Mouse (Mus musculus) stomach, embryonic 14.5 days (tissue): ENCODE results near the gene Hsfy2. TPM values are rescaled to one million over a fixed set of nuclear protein-coding genes. Genes with fewer than 3 reads are reported as not detected.

Source experiments
- ATAC-seq: fragments of 200-750 bp; cut with Nextera tagmentation; 2 replicates; pipeline ENCODE4 v1.8.0; 2017; ENCODE audit warnings: low read depth, moderate TSS enrichment; ENCODE audit not compliant: insufficient number of reproducible peaks, insufficient read depth, low FRiP score
- H3K27ac ChIP-seq: fragments of 300-500 bp; sonication (generic); 2 replicates; pipeline ENCODE4 v1.5.1; 2014; ENCODE audit warnings: mild to moderate bottlenecking, low read length, moderate library complexity, mixed read lengths
- H3K27me3 ChIP-seq: fragments of 300-500 bp; sonication (generic); 2 replicates; pipeline ENCODE4 v1.6.1; 2014; ENCODE audit warnings: low read length, control low read depth, mixed read lengths; ENCODE audit not compliant: control insufficient read depth, insufficient read depth
- H3K36me3 ChIP-seq: fragments of 300-500 bp; sonication (generic); 2 replicates; pipeline ENCODE4 v1.6.1; 2014; ENCODE audit warnings: mild to moderate bottlenecking, control low read depth, low read length, moderate library complexity, mixed read lengths; ENCODE audit not compliant: control insufficient read depth, insufficient read depth
- H3K4me1 ChIP-seq: fragments of 300-500 bp; sonication (generic); 2 replicates; pipeline ENCODE4 v1.6.1; 2014; ENCODE audit warnings: low read length, control low read depth, mixed read lengths; ENCODE audit not compliant: control insufficient read depth, insufficient read depth
- H3K4me2 ChIP-seq: fragments of 300-500 bp; sonication (generic); replicated peaks from 2 replicates; pipeline ENCODE4 v1.6.1; 2014; ENCODE audit warnings: low read depth, low read length, control low read depth
- H3K4me3 ChIP-seq: fragments of 300-500 bp; sonication (generic); 2 replicates; pipeline ENCODE4 v1.5.1; 2014; ENCODE audit warnings: low read depth, low read length, control low read depth
- H3K9ac ChIP-seq: fragments of 300-500 bp; sonication (generic); replicated peaks from 2 replicates; pipeline ENCODE4 v1.6.1; 2014; ENCODE audit warnings: low read depth, mild to moderate bottlenecking, control low read depth, low read length, moderate library complexity, mixed read lengths
- H3K9me3 ChIP-seq: fragments of 300-500 bp; sonication (generic); 2 replicates; pipeline ENCODE4 v1.6.1; 2016; ENCODE audit warnings: low read depth, low read length, control low read depth; ENCODE audit not compliant: control insufficient read depth
- WGBS: fragments of 180-500 bp; shearing (Covaris S2); extraction: QIAGEN DNeasy Blood & Tissue Kit; methylation state at CpG from one replicate; pipeline ENCODE4 v1.1.7; 2014; 5-methylcytosine and 5-hydroxymethylcytosine counted together
- polyA plus RNA-seq: library from polyadenylated mRNA; unstranded; fragments of >200 nt; fragmentation: Nextera tagmentation; extraction: Ambion mirVana; gene quantifications from 2 replicates; pipeline ENCODE4 v1.2.1, GENCODE M21; 2014

Hsfy2 gene
- not detected in 2 replicates for polyA plus RNA-seq

DNA sequence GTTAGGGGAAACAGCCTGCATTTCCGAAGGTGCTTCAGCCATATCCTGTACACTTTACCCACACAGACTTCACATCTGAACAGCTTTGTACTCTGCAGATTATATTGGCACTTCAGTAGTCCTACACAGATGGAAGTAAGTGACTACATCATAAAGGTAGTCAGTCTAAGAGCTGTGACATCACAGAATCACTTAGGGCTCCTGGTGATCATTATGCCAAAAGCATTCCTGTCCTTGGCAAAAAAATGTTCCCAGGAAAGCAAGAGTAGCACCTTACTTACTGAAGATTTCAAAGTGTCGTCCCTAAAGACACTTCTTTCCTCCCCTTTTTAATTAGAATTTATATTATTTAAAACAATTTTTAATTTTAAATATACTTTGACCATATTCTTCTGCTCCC is at the start of gene Hsfy2:
Hsfy2 (minus strand) TSS at position 101 of the 400 bp plus-strand sequence.
- no peaks in the 10 kb centered on the region for H3K4me1 ChIP-seq
- no peak for ATAC-seq
- H3K27me3 ChIP-seq = no peaks in the 10 kb centered on the region
- WGBS = 74% methylated on average over 2 of the region's 2 CpGs
- H3K4me2 ChIP-seq = no peak within 1 kb of the TSS
- no peaks in the 10 kb centered on the region for H3K36me3 ChIP-seq
- no peaks in the 10 kb centered on the region for H3K9me3 ChIP-seq
- no peak within 1 kb of the TSS for H3K27ac ChIP-seq
- no peak within 1 kb of the TSS for H3K9ac ChIP-seq
- H3K4me3 ChIP-seq = no peak within 1 kb of the TSS

DNA sequence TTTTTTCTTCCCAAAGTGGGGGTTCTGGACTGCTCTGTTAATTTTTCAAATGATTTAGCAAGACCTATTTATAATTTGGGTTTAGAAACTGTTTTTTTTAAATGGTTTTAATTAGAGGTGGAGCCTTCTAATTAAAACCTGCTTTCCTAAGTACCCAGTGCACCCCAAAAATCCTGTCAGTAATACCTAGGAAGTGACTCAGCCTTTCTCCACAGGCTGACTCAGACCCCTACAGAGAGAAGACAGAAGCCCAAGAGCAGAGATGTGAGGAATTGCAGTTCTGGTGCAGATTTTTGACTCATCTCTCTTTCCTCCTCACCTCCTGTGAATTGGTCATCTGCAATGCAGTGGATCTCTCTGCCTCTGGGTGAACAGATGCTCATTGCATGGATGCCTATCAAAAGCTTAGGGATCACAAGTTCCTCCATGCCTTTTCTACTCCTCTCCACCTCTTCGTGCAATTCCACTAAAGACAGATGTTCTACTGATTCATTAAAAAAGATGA is 47.9 kb upstream of the Hsfy2 start:
- no peak overlapping the region for H3K4me2 ChIP-seq
- H3K4me3 ChIP-seq = no peak overlapping the region
- no peaks in the 10 kb centered on the region for H3K4me1 ChIP-seq
- no peak overlapping the region for H3K9ac ChIP-seq
- H3K27ac ChIP-seq = no peak overlapping the region
- no peaks in the 10 kb centered on the region for H3K9me3 ChIP-seq
- no peaks in the 10 kb centered on the region for H3K27me3 ChIP-seq
- H3K36me3 ChIP-seq = no peaks in the 10 kb centered on the region
- ATAC-seq = no peak
- 88% methylated on average over 1 of the region's 1 CpGs for WGBS

DNA sequence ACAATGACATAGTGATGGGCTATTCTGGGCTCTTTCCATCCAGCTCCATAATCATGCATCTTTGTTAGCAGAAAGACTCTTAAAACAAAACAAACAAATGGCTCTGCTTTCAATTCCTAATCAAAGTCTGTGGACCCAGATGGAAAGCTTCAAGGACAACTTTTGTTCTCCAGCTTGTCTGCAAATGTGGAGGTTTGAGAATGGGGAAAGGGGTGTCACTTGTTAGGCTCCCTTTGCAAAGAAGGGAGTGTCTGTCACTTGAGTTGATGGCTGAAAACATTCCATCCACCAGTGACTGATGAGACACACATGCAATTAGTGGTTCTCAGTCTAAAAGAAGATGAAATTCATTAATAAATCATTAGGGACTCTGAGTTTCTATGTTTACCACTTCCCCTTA is 47.3 kb upstream of the Hsfy2 start:
- no peak for ATAC-seq
- no peaks in the 10 kb centered on the region for H3K36me3 ChIP-seq
- H3K9ac ChIP-seq = no peak overlapping the region
- H3K4me1 ChIP-seq = no peaks in the 10 kb centered on the region
- no peak overlapping the region for H3K4me3 ChIP-seq
- no peak overlapping the region for H3K27ac ChIP-seq
- H3K4me2 ChIP-seq = no peak overlapping the region
- H3K9me3 ChIP-seq = no peaks in the 10 kb centered on the region
- no peaks in the 10 kb centered on the region for H3K27me3 ChIP-seq

DNA sequence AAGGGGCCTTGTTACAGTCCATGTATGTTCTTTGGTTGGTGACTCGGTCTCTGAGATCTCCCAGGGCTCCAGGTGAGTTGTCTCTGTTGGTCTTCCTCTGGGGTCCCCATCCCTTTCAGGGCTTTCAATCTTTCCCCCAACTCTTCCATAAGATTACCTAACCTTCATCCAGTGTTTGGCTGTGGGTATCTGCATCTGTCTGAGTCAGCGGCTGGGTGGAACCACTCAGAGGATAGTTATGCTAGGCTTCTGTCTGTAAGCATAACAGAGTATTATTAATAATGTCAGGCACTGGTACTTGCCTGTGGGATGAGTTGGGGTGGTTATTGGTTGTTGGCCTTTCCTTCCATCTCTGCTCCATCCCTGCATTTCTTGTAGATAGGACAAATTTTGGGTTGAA is 44.0 kb upstream of the Hsfy2 start:
- Histone ChIP-seq H3K27ac (no peak overlapping the region), H3K9ac (no peak overlapping the region), H3K9me3 (no peaks in the 10 kb centered on the region), H3K36me3 (no peaks in the 10 kb centered on the region), H3K27me3 (no peaks in the 10 kb centered on the region), H3K4me2 (no peak overlapping the region), H3K4me1 (no peaks in the 10 kb centered on the region), H3K4me3 (no peak overlapping the region)
- ATAC-seq = no peak
- WGBS = 85% methylated on average over 2 of the region's 2 CpGs

DNA sequence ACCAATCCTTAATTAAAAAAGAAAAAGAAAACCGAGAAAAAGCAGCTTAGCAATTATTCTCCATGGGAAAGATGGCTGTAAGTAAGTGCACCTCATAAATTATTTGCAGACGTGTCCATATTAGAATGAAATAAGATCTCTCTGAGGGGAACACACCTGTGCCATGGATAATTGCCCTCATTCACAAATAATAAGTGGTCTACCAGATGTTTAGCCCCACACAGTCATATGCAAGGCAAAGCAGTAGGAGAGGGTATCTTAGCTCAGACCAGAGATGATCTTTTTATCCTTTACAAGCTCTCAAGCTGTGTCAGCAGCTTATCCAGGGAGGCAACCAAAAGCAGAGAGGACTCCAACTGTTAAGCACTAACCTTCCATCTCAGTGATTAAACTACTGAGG is 38.0 kb upstream of the Hsfy2 start:
- ATAC-seq = no peak
- 50% methylated on average over 2 of the region's 2 CpGs for WGBS
- Histone ChIP-seq H3K36me3 (no peaks in the 10 kb centered on the region), H3K27me3 (no peaks in the 10 kb centered on the region), H3K9ac (no peak overlapping the region), H3K4me3 (no peak overlapping the region), H3K9me3 (no peaks in the 10 kb centered on the region), H3K27ac (no peak overlapping the region), H3K4me1 (no peaks in the 10 kb centered on the region), H3K4me2 (no peak overlapping the region)

DNA sequence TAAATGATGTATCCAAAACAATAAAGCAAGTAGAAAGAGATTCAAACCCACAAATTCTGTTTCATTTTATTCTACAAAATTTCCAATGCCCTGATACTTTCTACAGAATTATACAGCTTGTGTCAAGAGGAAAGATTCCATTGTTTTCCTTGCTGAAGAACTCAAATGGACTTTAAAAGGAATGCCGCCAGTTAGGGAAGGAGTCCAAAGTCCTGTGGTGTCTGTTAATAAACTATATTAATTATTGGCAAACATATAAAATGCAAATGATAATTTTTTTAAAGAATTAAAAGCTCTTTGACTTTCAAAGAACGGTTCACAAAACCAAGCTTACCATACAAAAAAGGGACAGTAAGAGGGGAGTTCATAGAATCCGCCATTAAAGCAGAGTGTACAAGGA is 37.4 kb upstream of the Hsfy2 start:
- no peak overlapping the region for H3K9ac ChIP-seq
- ATAC-seq = no peak
- no peaks in the 10 kb centered on the region for H3K27me3 ChIP-seq
- H3K36me3 ChIP-seq = no peaks in the 10 kb centered on the region
- WGBS = 86% methylated on average over 3 of the region's 3 CpGs
- H3K9me3 ChIP-seq = no peaks in the 10 kb centered on the region
- H3K4me2 ChIP-seq = no peak overlapping the region
- no peak overlapping the region for H3K27ac ChIP-seq
- no peak overlapping the region for H3K4me3 ChIP-seq
- H3K4me1 ChIP-seq = no peaks in the 10 kb centered on the region

DNA sequence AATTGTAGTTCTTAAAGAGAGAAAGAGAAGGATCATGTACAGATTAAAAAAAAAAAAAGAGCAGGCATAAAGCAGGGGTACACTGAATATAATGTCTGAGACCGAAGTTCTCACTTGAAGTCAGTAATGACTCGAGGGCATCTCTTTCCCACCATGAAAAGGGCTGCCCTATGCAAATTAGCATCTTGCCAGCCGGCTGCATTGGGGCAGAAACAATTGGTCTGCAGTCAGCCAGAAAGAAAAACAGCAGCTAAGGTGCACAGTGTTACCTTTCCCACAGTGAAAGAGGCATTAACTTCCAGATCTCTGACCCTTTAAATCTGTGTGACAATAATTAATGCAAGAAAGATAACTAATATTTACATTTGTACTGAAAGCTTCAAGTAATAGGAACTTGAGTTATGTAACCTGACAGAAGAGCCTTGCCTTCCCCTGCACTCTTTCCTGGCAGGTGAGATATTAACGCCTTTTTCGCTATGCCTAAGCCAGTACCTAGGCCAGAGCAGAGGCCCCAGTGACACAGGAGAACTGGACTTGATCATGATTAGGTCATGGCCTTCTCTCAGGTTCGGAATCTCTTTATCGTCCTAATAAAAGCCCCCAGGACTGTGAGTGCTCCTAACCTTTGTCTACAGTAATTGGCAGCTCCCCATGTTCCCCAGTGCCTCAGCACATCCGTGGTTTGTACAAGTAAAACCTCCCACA is 34.2 kb upstream of the Hsfy2 start:
- no peak overlapping the region for H3K9ac ChIP-seq
- no peaks in the 10 kb centered on the region for H3K4me1 ChIP-seq
- WGBS = 35% methylated on average over 8 of the region's 8 CpGs
- ATAC-seq = no peak
- no peaks in the 10 kb centered on the region for H3K27me3 ChIP-seq
- no peak overlapping the region for H3K4me2 ChIP-seq
- no peaks in the 10 kb centered on the region for H3K9me3 ChIP-seq
- H3K36me3 ChIP-seq = no peaks in the 10 kb centered on the region
- no peak overlapping the region for H3K4me3 ChIP-seq
- no peak overlapping the region for H3K27ac ChIP-seq

DNA sequence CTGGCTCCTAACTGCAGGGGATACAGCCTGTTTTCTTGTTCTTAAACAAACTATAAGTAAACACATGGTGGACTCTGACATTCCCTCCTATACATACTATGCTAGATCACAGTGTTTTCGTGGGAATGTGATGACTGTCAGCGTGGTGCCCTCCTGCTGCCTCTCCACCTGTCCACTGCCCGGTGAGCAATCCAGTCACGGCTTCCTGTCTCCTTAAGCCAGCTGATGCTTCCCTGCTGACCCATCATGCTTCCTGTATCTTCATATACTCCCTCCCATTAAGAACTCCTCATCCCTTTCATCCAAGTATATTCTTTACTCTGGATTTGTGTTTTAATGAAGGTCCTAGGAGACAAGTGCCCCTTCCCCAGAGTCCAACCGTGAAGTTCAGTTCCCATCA is 33.3 kb upstream of the Hsfy2 start:
- no peak overlapping the region for H3K4me2 ChIP-seq
- no peaks in the 10 kb centered on the region for H3K9me3 ChIP-seq
- ATAC-seq = no peak
- no peak overlapping the region for H3K4me3 ChIP-seq
- no peak overlapping the region for H3K9ac ChIP-seq
- no peaks in the 10 kb centered on the region for H3K36me3 ChIP-seq
- 65% methylated on average over 5 of the region's 5 CpGs for WGBS
- no peaks in the 10 kb centered on the region for H3K4me1 ChIP-seq
- H3K27ac ChIP-seq = no peak overlapping the region
- no peaks in the 10 kb centered on the region for H3K27me3 ChIP-seq

DNA sequence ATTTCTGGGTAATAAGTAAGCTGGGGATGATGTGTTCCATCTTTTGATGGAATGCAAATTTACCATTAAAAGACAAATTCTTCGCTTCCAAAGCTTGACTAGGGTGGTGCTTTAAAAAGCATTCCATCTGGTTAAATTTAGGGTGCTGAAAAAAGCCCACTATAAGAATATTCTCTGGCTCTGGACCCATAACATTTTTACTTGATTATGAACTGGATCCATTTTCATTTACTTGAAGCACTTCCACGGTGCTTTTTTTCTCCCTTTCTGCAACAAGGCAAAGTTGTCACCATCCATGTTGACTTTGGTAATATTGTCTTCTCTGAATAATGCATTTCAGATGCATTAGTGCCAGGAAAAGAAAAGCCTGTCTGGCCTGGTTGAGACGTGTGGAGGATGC is 27.4 kb upstream of the Hsfy2 start:
- Histone ChIP-seq H3K4me2 (no peak overlapping the region), H3K4me3 (no peak overlapping the region), H3K9me3 (no peaks in the 10 kb centered on the region), H3K27ac (no peak overlapping the region), H3K4me1 (no peaks in the 10 kb centered on the region), H3K9ac (no peak overlapping the region), H3K27me3 (no peaks in the 10 kb centered on the region), H3K36me3 (no peaks in the 10 kb centered on the region)
- 82% methylated on average over 3 of the region's 3 CpGs for WGBS
- no peak for ATAC-seq
